Mouse (Mus musculus) limb, embryonic 13.5 days (tissue): Measurements from ENCODE around the gene Olfr1122. TPM values are rescaled to one million over a fixed set of nuclear protein-coding genes. Genes with fewer than 3 reads are reported as not detected.
"Not testable (repeated sequence)": the region's sequence is repeated elsewhere in the genome, so short reads cannot be mapped to it uniquely, and the experiment has no call there.

Experiments
- ATAC-seq: fragments of 200-750 bp; cut with Nextera tagmentation; 2 replicates; pipeline ENCODE4 v1.8.0; 2017; ENCODE audit warnings: low read depth, moderate number of reproducible peaks, moderate TSS enrichment; ENCODE audit not compliant: low FRiP score
- H3K27ac ChIP-seq: fragments of 300-500 bp; sonication (generic); 2 replicates; pipeline ENCODE4 v1.5.1; 2015; ENCODE audit warnings: inconsistent platforms, mild to moderate bottlenecking, moderate library complexity
- H3K27me3 ChIP-seq: fragments of 300-500 bp; sonication (generic); 2 replicates; pipeline ENCODE4 v1.6.1; 2015; ENCODE audit warnings: mild to moderate bottlenecking, inconsistent platforms
- H3K36me3 ChIP-seq: fragments of 300-500 bp; sonication (generic); 2 replicates; pipeline ENCODE4 v1.6.1; 2015; ENCODE audit warnings: inconsistent platforms, mild to moderate bottlenecking, moderate library complexity
- H3K4me1 ChIP-seq: fragments of 300-500 bp; sonication (generic); 2 replicates; pipeline ENCODE4 v1.6.1; 2015; ENCODE audit warnings: inconsistent platforms
- H3K4me2 ChIP-seq: fragments of 300-500 bp; sonication (generic); replicated peaks from 2 replicates; pipeline ENCODE4 v1.6.1; 2015; ENCODE audit warnings: inconsistent platforms, mild to moderate bottlenecking, moderate library complexity
- H3K4me3 ChIP-seq: fragments of 300-500 bp; sonication (generic); 2 replicates; pipeline ENCODE4 v1.5.1; 2015; ENCODE audit warnings: moderate library complexity, mild to moderate bottlenecking, inconsistent platforms
- H3K9ac ChIP-seq: fragments of 300-500 bp; sonication (generic); 2 replicates; pipeline ENCODE4 v1.6.1; 2015; ENCODE audit warnings: mild to moderate bottlenecking, inconsistent platforms
- H3K9me3 ChIP-seq: fragments of 300-500 bp; sonication (generic); 2 replicates; pipeline ENCODE4 v1.6.1; 2016; ENCODE audit warnings: inconsistent platforms
- WGBS: fragments of 180-500 bp; shearing (Covaris S2); methylation state at CpG from one replicate; pipeline ENCODE4 v1.1.7; 2015; 5-methylcytosine and 5-hydroxymethylcytosine counted together
- polyA plus RNA-seq: library from polyadenylated mRNA; unstranded; fragments of >200 nt; fragmentation: Nextera tagmentation; extraction: Ambion mirVana; gene quantifications from 2 replicates; pipeline ENCODE4 v1.2.1, GENCODE M21; 2015

Gene Olfr1122
- polyA plus RNA-seq, result not detected in 2 replicates

GRCm38 (mm10) chr2:87385549-87385948 is at the start of gene Olfr1122:
Gene Olfr1122, plus strand, starts transcription at chr2:87385849.
- no peaks in the 10 kb centered on the region for H3K27me3 ChIP-seq
- 78% methylated on average over 2 of the region's 2 CpGs for WGBS

GRCm38 (mm10) chr2:87354515-87354914 is 31.1 kb upstream of the Olfr1122 start, which contains the start of gene Olfr1120:
Gene Olfr1120, plus strand, starts transcription at chr2:87354815.
- no peaks in the 10 kb centered on the region for H3K9me3 ChIP-seq
- ATAC-seq, result no peak
- H3K9ac ChIP-seq, result no peak within 1 kb of the TSS
- no peaks in the 10 kb centered on the region for H3K27me3 ChIP-seq
- no peak within 1 kb of the TSS for H3K27ac ChIP-seq
- WGBS, result 60% methylated on average over 2 of the region's 2 CpGs
- no peak within 1 kb of the TSS for H3K4me3 ChIP-seq
- H3K4me1 ChIP-seq, result no peaks in the 10 kb centered on the region
- H3K4me2 ChIP-seq, result no peak within 1 kb of the TSS
- no peaks in the 10 kb centered on the region for H3K36me3 ChIP-seq

More at GRCm38 (mm10) chr2:87385549-87385948, at the start of gene Olfr1122:
- no peak for ATAC-seq
- no peak within 1 kb of the TSS for H3K4me3 ChIP-seq
- H3K4me2 ChIP-seq, result no peak within 1 kb of the TSS
- no peak within 1 kb of the TSS for H3K9ac ChIP-seq
- H3K4me1 ChIP-seq, result no peaks in the 10 kb centered on the region
- no peaks in the 10 kb centered on the region for H3K9me3 ChIP-seq
- no peaks in the 10 kb centered on the region for H3K36me3 ChIP-seq
- H3K27ac ChIP-seq, result no peak within 1 kb of the TSS

- not testable (repeated sequence) for H3K4me1 ChIP-seq, H3K27me3 ChIP-seq, H3K4me3 ChIP-seq, H3K9me3 ChIP-seq, H3K27ac ChIP-seq, H3K4me2 ChIP-seq, H3K36me3 ChIP-seq, ATAC-seq, H3K9ac ChIP-seq
- WGBS, result 94% methylated on average over 2 of the region's 2 CpGs
Measured at GRCm38 (mm10) chr2:87360121-87360520, 25.5 kb upstream of the Olfr1122 start.

- 38% methylated on average over 1 of the region's 1 CpGs for WGBS
- H3K36me3 ChIP-seq, result no peaks in the 10 kb centered on the region
- H3K4me1 ChIP-seq, result no peaks in the 10 kb centered on the region
- H3K9ac ChIP-seq, result no peak within 1 kb of the TSS
- H3K27ac ChIP-seq, result no peak within 1 kb of the TSS
- H3K4me2 ChIP-seq, result no peak within 1 kb of the TSS
- ATAC-seq, result no peak
- no peak within 1 kb of the TSS for H3K4me3 ChIP-seq
- H3K9me3 ChIP-seq, result no peaks in the 10 kb centered on the region
- H3K27me3 ChIP-seq, result no peaks in the 10 kb centered on the region
Measured at GRCm38 (mm10) chr2:87369595-87369994, 16.1 kb upstream of the Olfr1122 start, which contains the start of gene Olfr1121. Gene Olfr1121, plus strand, starts transcription at chr2:87369895.

- H3K27ac ChIP-seq, result no peak overlapping the region
- no peak overlapping the region for H3K4me3 ChIP-seq
- no peaks in the 10 kb centered on the region for H3K27me3 ChIP-seq
- H3K4me2 ChIP-seq, result no peak overlapping the region
- H3K4me1 ChIP-seq, result no peaks in the 10 kb centered on the region
- WGBS, result 88% methylated on average over 4 of the region's 4 CpGs
- H3K36me3 ChIP-seq, result no peaks in the 10 kb centered on the region
- no peak for ATAC-seq
- H3K9ac ChIP-seq, result no peak overlapping the region
- H3K9me3 ChIP-seq, result no peaks in the 10 kb centered on the region
Measured at GRCm38 (mm10) chr2:87371726-87372125, 13.9 kb upstream of the Olfr1122 start.

- Histone ChIP-seq H3K27ac (no peak overlapping the region), H3K4me2 (no peak overlapping the region), H3K9me3 (no peaks in the 10 kb centered on the region), H3K4me1 (no peaks in the 10 kb centered on the region), H3K27me3 (no peaks in the 10 kb centered on the region), H3K4me3 (no peak overlapping the region), H3K36me3 (no peaks in the 10 kb centered on the region), H3K9ac (no peak overlapping the region)
- ATAC-seq, result no peak
- 87% methylated on average over 2 of the region's 2 CpGs for WGBS
Measured at GRCm38 (mm10) chr2:87383935-87384334, 1.7 kb upstream of the Olfr1122 start.

GRCm38 (mm10) chr2:87393605-87394004 is 8.0 kb downstream of the Olfr1122 start:
- WGBS, result 89% methylated on average over 5 of the region's 5 CpGs
- not testable (repeated sequence) for H3K27ac ChIP-seq, H3K4me1 ChIP-seq, H3K9me3 ChIP-seq, H3K9ac ChIP-seq, H3K4me2 ChIP-seq, H3K27me3 ChIP-seq, H3K4me3 ChIP-seq, H3K36me3 ChIP-seq
- ATAC-seq, result peak; percentile 28; the same call in 1 of the 2 replicates

GRCm38 (mm10) chr2:87394686-87395085 is 9.0 kb downstream of the Olfr1122 start:
- not testable (repeated sequence) for H3K27me3 ChIP-seq, H3K4me2 ChIP-seq, ATAC-seq, H3K36me3 ChIP-seq, H3K9me3 ChIP-seq, H3K9ac ChIP-seq, H3K4me3 ChIP-seq, H3K27ac ChIP-seq, H3K4me1 ChIP-seq
- 81% methylated on average over 7 of the region's 7 CpGs for WGBS

GRCm38 (mm10) chr2:87416335-87416734 is 30.7 kb downstream of the Olfr1122 start, which contains the start of gene Olfr1123:
Gene Olfr1123, plus strand, starts transcription at chr2:87416635.
- H3K4me1 ChIP-seq, result no peaks in the 10 kb centered on the region
- no peak for ATAC-seq
- no peaks in the 10 kb centered on the region for H3K9me3 ChIP-seq
- H3K4me3 ChIP-seq, result no peak within 1 kb of the TSS
- no peak within 1 kb of the TSS for H3K4me2 ChIP-seq
- no peak within 1 kb of the TSS for H3K27ac ChIP-seq
- no peaks in the 10 kb centered on the region for H3K36me3 ChIP-seq
- 78% methylated on average over 1 of the region's 1 CpGs for WGBS
- no peak within 1 kb of the TSS for H3K9ac ChIP-seq
- no peaks in the 10 kb centered on the region for H3K27me3 ChIP-seq

- Histone ChIP-seq H3K4me3 (no peak within 1 kb of the TSS), H3K36me3 (no peaks in the 10 kb centered on the region), H3K4me1 (no peaks in the 10 kb centered on the region), H3K9me3 (no peaks in the 10 kb centered on the region), H3K27ac (no peak within 1 kb of the TSS), H3K9ac (no peak within 1 kb of the TSS), H3K4me2 (no peak within 1 kb of the TSS), H3K27me3 (no peaks in the 10 kb centered on the region)
- WGBS, result 88% methylated on average over 1 of the region's 1 CpGs
- ATAC-seq, result no peak
Measured at GRCm38 (mm10) chr2:87429975-87430374, 44.3 kb downstream of the Olfr1122 start, which contains the start of gene Olfr1124. Gene Olfr1124, plus strand, starts transcription at chr2:87430275.

GRCm38 (mm10) chr2:87437731-87438130 is 52.1 kb downstream of the Olfr1122 start:
- no peaks in the 10 kb centered on the region for H3K27me3 ChIP-seq
- no peaks in the 10 kb centered on the region for H3K36me3 ChIP-seq
- no peak overlapping the region for H3K4me2 ChIP-seq
- no peak overlapping the region for H3K4me3 ChIP-seq
- no peak overlapping the region for H3K27ac ChIP-seq
- H3K9ac ChIP-seq, result no peak overlapping the region
- no peak for ATAC-seq
- H3K9me3 ChIP-seq, result no peaks in the 10 kb centered on the region
- no peaks in the 10 kb centered on the region for H3K4me1 ChIP-seq
- 89% methylated on average over 16 of the region's 16 CpGs for WGBS
